Mouse (Mus musculus): ENCODE results near the gene Gtpbp3. TPM values are rescaled to one million over a fixed set of nuclear protein-coding genes. Genes with fewer than 3 reads are reported as not detected.

The Gtpbp3 gene
- total RNA-seq, 2 experiments from 2014 or later: 18.5 to 29.5 TPM

GRCm38 (mm10) chr8:71497077-71497645 is 9.3 kb downstream of the Gtpbp3 start:
- no peak for DNase-seq

GRCm38 (mm10) chr8:71497881-71498501 is 10.1 kb downstream of the Gtpbp3 start:
- peak; percentile 51 for DNase-seq

- DNase-seq: peak; percentile 49
Measured at GRCm38 (mm10) chr8:71498816-71499690, 11.2 kb downstream of the Gtpbp3 start.

GRCm38 (mm10) chr8:71504349-71504748 is 16.4 kb downstream of the Gtpbp3 start:
- DNase-seq: no peak

GRCm38 (mm10) chr8:71505326-71505725 is 17.4 kb downstream of the Gtpbp3 start:
- no peak for DNase-seq

GRCm38 (mm10) chr8:71505979-71506378 is 18.1 kb downstream of the Gtpbp3 start:
- peak; percentile 59 for DNase-seq

GRCm38 (mm10) chr8:71507589-71508104 is 19.7 kb downstream of the Gtpbp3 start:
- DNase-seq: peak; percentile 89

GRCm38 (mm10) chr8:71509316-71509715 is 21.4 kb downstream of the Gtpbp3 start:
- DNase-seq: no peak

- no peak for DNase-seq
Measured at GRCm38 (mm10) chr8:71511644-71512043, 23.7 kb downstream of the Gtpbp3 start, which contains the start of gene Plvap. Gene Plvap (minus strand): TSS chr8:71511752.

- DNase-seq: no peak
Measured at GRCm38 (mm10) chr8:71513018-71513754, 25.3 kb downstream of the Gtpbp3 start.

GRCm38 (mm10) chr8:71515043-71515442 is 27.1 kb downstream of the Gtpbp3 start:
- DNase-seq: no peak

- DNase-seq: no peak
Measured at GRCm38 (mm10) chr8:71516786-71517185, 28.9 kb downstream of the Gtpbp3 start.

- peak; percentile 82 for DNase-seq
Measured at GRCm38 (mm10) chr8:71519037-71519825, 31.3 kb downstream of the Gtpbp3 start.

GRCm38 (mm10) chr8:71521634-71522033 is 33.7 kb downstream of the Gtpbp3 start:
- peak; percentile 98 for DNase-seq

- no peak for DNase-seq
Measured at GRCm38 (mm10) chr8:71525226-71526050, 37.5 kb downstream of the Gtpbp3 start, which contains the start of gene Ccdc194. Gene Ccdc194 (minus strand): TSS chr8:71525711.

GRCm38 (mm10) chr8:71526272-71526671 is 38.4 kb downstream of the Gtpbp3 start:
- DNase-seq: no peak

- no peak for DNase-seq
Measured at GRCm38 (mm10) chr8:71527162-71527870, 39.4 kb downstream of the Gtpbp3 start.

GRCm38 (mm10) chr8:71528362-71529073 is 40.6 kb downstream of the Gtpbp3 start:
- no peak for DNase-seq
